Mouse (Mus musculus): ENCODE data around the gene Mapk8ip1. TPM values are rescaled to one million over a fixed set of nuclear protein-coding genes. Genes with fewer than 3 reads are reported as not detected.

Mapk8ip1 gene
- polyA plus RNA-seq, 1 experiment: 0.03 TPM

DNA sequence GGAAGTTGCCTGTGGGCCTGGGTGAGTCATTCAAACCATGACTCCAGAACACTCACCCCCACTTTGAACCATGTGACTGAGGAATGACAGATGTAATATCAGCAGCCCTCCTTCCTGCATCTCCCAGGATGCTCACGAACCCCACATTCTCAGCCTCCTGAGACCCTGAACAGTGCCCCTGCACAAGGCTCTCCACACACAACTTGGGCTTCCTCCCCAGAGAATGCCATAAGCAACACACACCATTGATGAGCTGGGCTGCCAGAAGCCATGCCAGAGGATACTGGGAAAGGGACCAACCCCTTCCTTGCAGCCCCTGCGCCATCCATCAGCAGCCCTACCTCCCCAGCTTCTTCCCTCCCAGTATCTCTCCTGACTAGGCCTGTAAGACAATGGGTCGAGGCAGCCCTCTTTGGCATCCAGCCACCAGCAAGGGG, 13.0 kb downstream of the Mapk8ip1 start:
- no peak overlapping the region for H3K4me3 ChIP-seq (replicated peaks)
- peaks cover 17% of the 10 kb centered on the region for H3K4me1 ChIP-seq (ENCODE audit: control insufficient read depth)
- peaks cover 2% of the 10 kb centered on the region; the same call in 1 of the 2 replicates for H3K9me3 ChIP-seq (ENCODE audit: control insufficient read depth, low read length)
- H3K36me3 ChIP-seq (ENCODE audit: control insufficient read depth): peaks cover 7% of the 10 kb centered on the region
- TF ChIP-seq GATA1 (IDR thresholded peaks at IDR 0.05; ENCODE audit: low read length) (no peak), TAL1 (IDR thresholded peaks at IDR 0.05; ENCODE audit: low read length) (no peak)
- peaks cover 68% of the 10 kb centered on the region for H3K27me3 ChIP-seq (ENCODE audit: control insufficient read depth)

DNA sequence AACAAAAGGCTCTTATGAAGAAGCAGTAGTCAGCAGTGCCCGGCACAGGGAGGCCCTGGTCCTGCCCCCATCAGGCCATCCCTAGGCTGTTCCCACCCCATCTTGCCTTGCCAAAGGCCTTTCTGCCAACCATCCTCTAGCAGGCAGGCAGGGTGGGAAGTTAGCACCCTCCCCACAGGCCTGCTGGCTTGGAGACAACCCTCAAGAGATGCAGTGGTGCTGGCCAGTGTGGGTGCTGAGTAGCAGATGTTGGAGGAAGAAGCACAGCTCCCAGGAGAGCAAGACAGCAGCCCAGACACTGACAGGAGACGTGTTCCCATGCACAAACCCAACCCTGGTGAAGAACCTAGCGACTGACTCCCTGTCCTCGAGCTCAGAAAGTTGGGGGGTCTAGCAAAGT, 13.4 kb downstream of the Mapk8ip1 start:
- TF ChIP-seq TAL1 (IDR thresholded peaks at IDR 0.05; ENCODE audit: low read length) (no peak), GATA1 (IDR thresholded peaks at IDR 0.05; ENCODE audit: low read length) (no peak)
- Histone ChIP-seq H3K4me3 (replicated peaks) (no peak overlapping the region), H3K27me3 (ENCODE audit: control insufficient read depth) (peaks cover 63% of the 10 kb centered on the region)

DNA sequence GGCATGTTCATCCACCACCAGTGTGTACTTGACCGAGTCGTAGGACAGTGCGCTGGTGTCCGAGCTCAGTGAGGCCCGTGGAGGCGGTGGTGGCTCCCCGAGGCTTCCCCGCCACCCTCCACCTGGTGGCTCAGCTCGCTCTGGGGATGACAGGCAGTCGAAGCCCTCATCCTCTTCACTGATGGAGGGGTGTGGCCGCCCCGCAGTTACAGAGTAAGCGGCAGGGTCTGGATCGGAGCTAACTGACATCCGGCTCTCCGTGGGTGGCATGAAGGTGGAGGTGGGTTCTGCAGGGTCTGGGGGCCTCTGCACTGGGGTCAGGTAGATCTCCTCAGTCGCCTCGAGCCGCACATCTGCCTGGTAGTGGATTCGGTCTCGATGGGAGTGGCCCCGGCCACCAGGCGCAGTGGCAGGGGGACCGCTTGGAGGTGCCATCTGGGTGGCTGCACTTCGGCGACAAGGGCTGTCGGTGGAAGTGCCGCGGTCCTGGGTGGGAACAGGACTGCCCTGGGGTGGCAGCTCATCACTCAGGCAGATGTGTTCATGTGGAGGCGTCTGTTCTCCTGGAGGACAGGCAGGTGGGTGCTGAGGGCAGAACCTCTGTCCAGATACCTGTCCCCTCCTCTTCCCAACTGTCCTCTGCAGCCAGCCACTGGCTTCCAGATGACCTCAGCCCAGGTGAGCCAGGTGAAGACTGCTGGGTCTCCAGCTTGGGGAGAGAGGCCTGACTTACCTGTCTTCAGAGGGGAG, 14.1 kb downstream of the Mapk8ip1 start:
- H3K4me1 ChIP-seq (ENCODE audit: control insufficient read depth): peaks cover 17% of the 10 kb centered on the region

More for the DNA sequence above, 13.4 kb downstream of the Mapk8ip1 start:
- Histone ChIP-seq H3K4me1 (ENCODE audit: control insufficient read depth) (peaks cover 17% of the 10 kb centered on the region), H3K36me3 (ENCODE audit: control insufficient read depth) (peaks cover 11% of the 10 kb centered on the region), H3K9me3 (ENCODE audit: control insufficient read depth, low read length) (peaks cover 2% of the 10 kb centered on the region; the same call in 1 of the 2 replicates)

DNA sequence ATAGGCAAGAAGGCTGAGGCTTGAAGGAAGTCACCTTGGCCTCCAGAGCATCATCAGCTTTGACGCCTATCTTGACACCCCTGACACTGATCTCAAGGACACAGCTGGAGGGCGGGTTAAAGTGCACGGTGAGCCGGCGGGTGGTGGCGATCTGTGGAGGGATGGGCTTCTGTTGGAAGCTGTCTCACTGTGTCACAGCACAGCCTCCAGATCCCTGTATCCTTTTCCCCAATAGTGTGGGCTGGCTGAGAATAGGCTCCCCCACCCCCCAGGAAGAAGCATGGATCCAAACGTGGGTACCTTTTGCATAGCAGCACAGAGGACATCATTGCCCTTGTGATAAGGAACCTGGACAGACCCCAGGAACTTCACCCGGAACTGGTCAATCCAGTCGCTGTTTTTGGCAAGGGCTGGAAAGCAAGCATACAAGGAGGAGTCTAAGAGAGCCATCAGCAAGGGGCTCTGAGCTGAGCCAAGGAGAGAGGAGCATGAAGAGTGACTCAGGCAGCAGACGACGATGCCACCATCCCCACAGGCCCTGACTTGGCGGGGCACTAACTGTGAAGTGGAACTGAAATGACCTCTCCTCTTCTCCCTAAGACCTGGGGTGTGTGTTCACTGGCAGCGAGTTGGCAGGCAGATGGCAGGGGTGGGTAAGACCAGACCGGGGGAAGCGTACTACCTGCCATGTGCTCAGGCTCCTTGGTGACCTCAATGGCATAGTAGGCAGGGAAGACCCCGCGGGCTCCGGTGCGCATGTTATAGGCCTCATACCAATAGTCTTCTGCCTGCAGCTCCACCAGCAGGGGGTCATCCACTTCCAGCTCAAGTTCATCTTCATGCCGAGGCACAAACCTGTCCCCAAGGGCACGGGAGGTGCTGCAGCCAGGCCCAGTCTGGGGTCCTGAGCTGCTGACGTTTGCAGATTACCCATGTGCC, 15.7 kb downstream of the Mapk8ip1 start:
- Histone ChIP-seq H3K9me3 (ENCODE audit: control insufficient read depth, low read length) (peaks cover 2% of the 10 kb centered on the region; the same call in 1 of the 2 replicates), H3K4me3 (replicated peaks) (no peak overlapping the region), H3K4me1 (ENCODE audit: control insufficient read depth) (peaks cover 17% of the 10 kb centered on the region), H3K27me3 (ENCODE audit: control insufficient read depth) (peaks cover 41% of the 10 kb centered on the region), H3K36me3 (ENCODE audit: control insufficient read depth) (peaks cover 34% of the 10 kb centered on the region)
- no peak for TF ChIP-seq GATA1 (IDR thresholded peaks at IDR 0.05; ENCODE audit: low read length)
- TF ChIP-seq TAL1 (IDR thresholded peaks at IDR 0.05; ENCODE audit: low read length): no peak

More for the DNA sequence above, 14.1 kb downstream of the Mapk8ip1 start:
- Histone ChIP-seq H3K4me3 (replicated peaks) (no peak overlapping the region), H3K9me3 (ENCODE audit: control insufficient read depth, low read length) (peaks cover 2% of the 10 kb centered on the region; the same call in 1 of the 2 replicates), H3K36me3 (ENCODE audit: control insufficient read depth) (peaks cover 18% of the 10 kb centered on the region), H3K27me3 (ENCODE audit: control insufficient read depth) (peaks cover 57% of the 10 kb centered on the region)
- TF ChIP-seq TAL1 (IDR thresholded peaks at IDR 0.05; ENCODE audit: low read length) (no peak), GATA1 (IDR thresholded peaks at IDR 0.05; ENCODE audit: low read length) (no peak)

DNA sequence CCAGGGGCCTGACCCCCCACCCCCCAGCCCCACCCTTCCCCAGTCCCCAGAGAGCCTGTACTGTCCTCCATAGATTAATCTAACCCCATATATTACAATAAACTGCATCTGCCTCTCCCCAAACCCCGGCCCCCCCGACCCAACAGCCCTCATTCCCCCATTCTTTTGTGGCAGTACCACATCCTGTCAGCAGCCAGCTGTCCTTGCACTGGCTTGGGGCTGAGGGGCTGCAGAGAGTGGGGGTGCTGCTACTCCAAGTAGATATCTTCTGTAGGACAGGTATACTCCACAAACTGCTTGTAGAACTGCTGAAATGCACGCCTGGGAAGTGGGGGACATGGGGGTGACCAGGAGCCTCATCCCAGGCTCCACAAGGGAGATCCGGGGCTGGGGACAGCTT, 17.0 kb downstream of the Mapk8ip1 start:
- H3K4me1 ChIP-seq (ENCODE audit: control insufficient read depth): peaks cover 13% of the 10 kb centered on the region
- peaks cover 28% of the 10 kb centered on the region for H3K27me3 ChIP-seq (ENCODE audit: control insufficient read depth)
- no peak for TF ChIP-seq GATA1 (IDR thresholded peaks at IDR 0.05; ENCODE audit: low read length)
- no peak for TF ChIP-seq TAL1 (IDR thresholded peaks at IDR 0.05; ENCODE audit: low read length)
- H3K36me3 ChIP-seq (ENCODE audit: control insufficient read depth): peaks cover 47% of the 10 kb centered on the region
- H3K4me3 ChIP-seq (replicated peaks): no peak overlapping the region
- peaks cover 2% of the 10 kb centered on the region; the same call in 1 of the 2 replicates for H3K9me3 ChIP-seq (ENCODE audit: control insufficient read depth, low read length)

DNA sequence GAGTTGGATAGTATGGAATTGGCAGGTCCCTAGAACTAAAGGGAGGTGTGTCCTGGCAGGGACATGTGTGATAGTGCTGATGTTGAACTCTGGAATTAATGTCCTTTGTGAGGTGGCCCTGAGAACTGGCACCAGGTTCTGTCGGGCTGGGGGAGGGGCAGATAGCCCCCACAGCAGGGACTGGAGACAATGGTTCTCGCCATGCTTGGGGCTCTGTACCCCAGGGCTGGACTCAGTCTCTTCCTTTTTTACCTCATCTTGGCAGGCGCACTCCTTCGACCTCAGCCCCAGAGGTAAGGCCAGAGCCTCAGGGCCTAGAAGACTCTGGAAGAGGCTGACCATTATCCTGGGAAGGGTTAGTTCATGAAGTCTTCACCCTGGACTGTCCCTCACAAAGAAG, 18.3 kb downstream of the Mapk8ip1 start:
- H3K4me1 ChIP-seq (ENCODE audit: control insufficient read depth): peaks cover 9% of the 10 kb centered on the region
- TF ChIP-seq TAL1 (IDR thresholded peaks at IDR 0.05; ENCODE audit: low read length) (no peak), GATA1 (IDR thresholded peaks at IDR 0.05; ENCODE audit: low read length) (no peak)
- no peaks in the 10 kb centered on the region for H3K9me3 ChIP-seq (ENCODE audit: control insufficient read depth, low read length)
- H3K4me3 ChIP-seq (replicated peaks): no peak overlapping the region
- peaks cover 14% of the 10 kb centered on the region for H3K27me3 ChIP-seq (ENCODE audit: control insufficient read depth)
- H3K36me3 ChIP-seq (ENCODE audit: control insufficient read depth): peaks cover 60% of the 10 kb centered on the region

DNA sequence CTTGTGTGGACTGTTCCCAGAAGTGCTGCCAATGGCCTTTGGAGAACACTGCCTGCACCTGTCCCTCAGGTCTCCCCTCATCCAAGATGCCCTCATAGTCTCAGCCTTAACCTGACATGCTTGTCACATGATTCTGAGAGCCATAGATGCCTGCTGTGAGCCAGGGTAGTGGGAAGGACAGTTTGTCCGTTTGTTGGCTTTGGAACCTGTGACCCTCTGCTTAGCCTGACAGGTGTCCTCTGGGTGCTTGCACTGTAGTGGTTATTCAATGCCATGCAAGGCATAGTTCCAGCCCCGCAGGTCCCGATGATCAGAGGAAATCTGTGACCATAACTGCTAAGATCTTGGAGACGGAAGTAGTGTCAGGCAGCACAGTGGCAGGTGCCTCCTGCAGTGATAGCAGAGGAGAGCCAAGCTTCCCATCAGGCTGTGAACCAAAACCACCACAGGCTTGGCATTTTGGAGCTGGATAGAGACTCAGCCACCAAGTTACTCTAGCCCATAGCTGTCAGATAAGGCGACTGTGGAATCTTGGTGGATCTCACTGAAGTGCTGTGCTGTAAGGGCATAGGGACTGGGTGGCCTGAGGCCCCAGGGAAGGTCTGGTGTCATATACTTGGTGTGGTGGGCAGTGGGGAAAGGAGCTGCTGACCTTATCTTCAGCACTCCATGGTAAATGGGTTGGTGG, 19.0 kb downstream of the Mapk8ip1 start, which contains the start of gene 1700029I15Rik:
TSS of gene 1700029I15Rik (plus strand) at position 638 of the 688 bp plus-strand sequence.
- peaks cover 7% of the 10 kb centered on the region for H3K27me3 ChIP-seq (ENCODE audit: control insufficient read depth)
- no peak within 1 kb of the TSS for H3K4me3 ChIP-seq (replicated peaks)
- no peaks in the 10 kb centered on the region for H3K9me3 ChIP-seq (ENCODE audit: control insufficient read depth, low read length)
- H3K36me3 ChIP-seq (ENCODE audit: control insufficient read depth): peaks cover 67% of the 10 kb centered on the region
- peaks cover 15% of the 10 kb centered on the region for H3K4me1 ChIP-seq (ENCODE audit: control insufficient read depth)
- TF ChIP-seq GATA1 (IDR thresholded peaks at IDR 0.05; ENCODE audit: low read length) (no peak), TAL1 (IDR thresholded peaks at IDR 0.05; ENCODE audit: low read length) (no peak)

DNA sequence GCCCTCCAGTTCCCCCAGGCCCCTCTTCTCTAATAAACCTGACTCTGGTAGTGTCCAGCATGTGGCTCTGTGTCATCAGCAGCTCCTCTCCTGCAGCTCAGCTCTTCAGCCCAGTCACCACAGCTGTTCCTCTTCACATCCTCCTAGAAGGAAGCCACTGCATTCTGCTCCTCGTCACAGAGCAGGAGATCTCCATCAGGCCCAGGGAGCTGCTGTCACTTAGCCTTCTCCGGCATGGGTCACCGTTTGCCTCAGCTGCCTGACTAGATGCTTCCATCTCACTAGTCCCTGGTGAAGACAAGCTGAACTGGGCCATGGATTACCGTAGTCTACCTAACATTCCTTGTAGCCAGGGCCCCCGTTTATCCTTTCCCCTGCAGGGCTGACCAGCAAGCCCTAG, 19.9 kb downstream of the Mapk8ip1 start:
- peaks cover 73% of the 10 kb centered on the region for H3K36me3 ChIP-seq (ENCODE audit: control insufficient read depth)
- no peak overlapping the region for H3K4me3 ChIP-seq (replicated peaks)
- H3K9me3 ChIP-seq (ENCODE audit: control insufficient read depth, low read length): no peaks in the 10 kb centered on the region
- H3K27me3 ChIP-seq (ENCODE audit: control insufficient read depth): peaks cover 2% of the 10 kb centered on the region; the same call in 1 of the 2 replicates
- TF ChIP-seq TAL1 (IDR thresholded peaks at IDR 0.05; ENCODE audit: low read length): no peak
- H3K4me1 ChIP-seq (ENCODE audit: control insufficient read depth): peaks cover 20% of the 10 kb centered on the region
